Mouse (Mus musculus): ENCODE data around the gene Trip4.
"Not testable (repeated sequence)": the region's sequence is repeated elsewhere in the genome, so short reads cannot be mapped to it uniquely, and the experiment has no call there.

The Trip4 gene

GRCm38 (mm10) chr9:65794313-65794712 is 114.3 kb downstream of the Trip4 start:
- DNase-seq (ENCODE audit: low spot score): no peak

GRCm38 (mm10) chr9:65793506-65793905 is 115.1 kb downstream of the Trip4 start:
- no peak for DNase-seq (ENCODE audit: low spot score)

- DNase-seq (ENCODE audit: low spot score): no peak
Observed at GRCm38 (mm10) chr9:65793086-65793485, 115.5 kb downstream of the Trip4 start.

GRCm38 (mm10) chr9:65791846-65792245 is 116.7 kb downstream of the Trip4 start:
- no peak for DNase-seq (ENCODE audit: low spot score)

- no peak for DNase-seq (ENCODE audit: low spot score)
Observed at GRCm38 (mm10) chr9:65791106-65791505, 117.5 kb downstream of the Trip4 start.

GRCm38 (mm10) chr9:65789788-65790187 is 118.8 kb downstream of the Trip4 start:
- DNase-seq (ENCODE audit: low spot score): no peak

GRCm38 (mm10) chr9:65788556-65788955 is 120.0 kb downstream of the Trip4 start:
- DNase-seq (ENCODE audit: low spot score): no peak

- DNase-seq (ENCODE audit: low spot score): peak; percentile 30
Observed at GRCm38 (mm10) chr9:65787829-65788344, 120.7 kb downstream of the Trip4 start.

GRCm38 (mm10) chr9:65786885-65787787 is 121.5 kb downstream of the Trip4 start:
- DNase-seq (ENCODE audit: low spot score): peak; percentile 61

- DNase-seq (ENCODE audit: low spot score): no peak
Observed at GRCm38 (mm10) chr9:65785772-65786368, 122.7 kb downstream of the Trip4 start.

GRCm38 (mm10) chr9:65779619-65780018 is 129.0 kb downstream of the Trip4 start:
- DNase-seq (ENCODE audit: low spot score): not testable (repeated sequence)
